Mouse (Mus musculus): Measurements from ENCODE around the gene Sgcd.

- no peak for TF ChIP-seq EP300 (IDR thresholded peaks at IDR 0.05; ENCODE audit: insufficient read depth, low read depth, low read length)
- TF ChIP-seq CTCF (IDR thresholded peaks at IDR 0.05) = no peak
These were observed 378.9 kb downstream of the Sgcd start for GRCm38 (mm10) chr11:47609892-47610291.
